Mouse (Mus musculus) limb, embryonic 14.5 days (tissue): ENCODE results near the gene A530032D15Rik. TPM values are rescaled to one million over a fixed set of nuclear protein-coding genes. Genes with fewer than 3 reads are reported as not detected.
"Not testable (repeated sequence)": the region's sequence is repeated elsewhere in the genome, so short reads cannot be mapped to it uniquely, and the experiment has no call there.

ENCODE experiments used
- ATAC-seq: fragments of 200-750 bp; cut with Nextera tagmentation; 2 replicates; pipeline ENCODE4 v1.8.0; 2017; ENCODE audit warnings: low read depth, moderate number of reproducible peaks, moderate TSS enrichment; ENCODE audit not compliant: low FRiP score
- DNase-seq: peaks from one replicate; pipeline ENCODE4 v3.0.0-alpha.2; 2015; ENCODE audit warnings: low spot score
- H3K27ac ChIP-seq: fragments of 300-500 bp; sonication (generic); replicated peaks from 2 replicates; pipeline ENCODE4 v1.5.1; 2014; ENCODE audit warnings: low read depth, mild to moderate bottlenecking, low read length, moderate library complexity, mixed read lengths
- H3K27me3 ChIP-seq: fragments of 300-500 bp; sonication (generic); 2 replicates; pipeline ENCODE4 v1.6.1; 2014; ENCODE audit warnings: low read length, mixed read lengths; ENCODE audit not compliant: control insufficient read depth, insufficient read depth
- H3K36me3 ChIP-seq: fragments of 300-500 bp; sonication (generic); 2 replicates; pipeline ENCODE4 v1.6.1; 2014; ENCODE audit warnings: mild to moderate bottlenecking, low read length, moderate library complexity, mixed read lengths; ENCODE audit not compliant: control insufficient read depth, insufficient read depth
- H3K4me1 ChIP-seq: fragments of 300-500 bp; sonication (generic); 2 replicates; pipeline ENCODE4 v1.6.1; 2014; ENCODE audit warnings: antibody characterized with exemption, low read length, mixed read lengths; ENCODE audit not compliant: control insufficient read depth, insufficient read depth
- H3K4me2 ChIP-seq: fragments of 300-500 bp; sonication (generic); replicated peaks from 2 replicates; pipeline ENCODE4 v1.6.1; 2014; ENCODE audit warnings: low read depth, mild to moderate bottlenecking, low read length, moderate library complexity; ENCODE audit not compliant: severe bottlenecking
- H3K4me3 ChIP-seq: fragments of 300-500 bp; sonication (generic); replicated peaks from 2 replicates; pipeline ENCODE4 v1.5.1; 2014; ENCODE audit warnings: low read length
- H3K9ac ChIP-seq: fragments of 300-500 bp; sonication (generic); 2 replicates; pipeline ENCODE4 v1.6.1; 2014; ENCODE audit warnings: mild to moderate bottlenecking, low read depth, low read length, moderate library complexity; ENCODE audit not compliant: severe bottlenecking
- H3K9me3 ChIP-seq: fragments of 300-500 bp; sonication (generic); 2 replicates; pipeline ENCODE4 v1.6.1; 2016; ENCODE audit warnings: low read length; ENCODE audit not compliant: control insufficient read depth
- WGBS: fragments of 180-500 bp; shearing (Covaris S2); extraction: QIAGEN DNeasy Blood & Tissue Kit; methylation state at CpG from one replicate; pipeline ENCODE4 v1.1.7; 2014; 5-methylcytosine and 5-hydroxymethylcytosine counted together
- polyA plus RNA-seq, 2 experiments: library from polyadenylated mRNA; depleted of rRNA in 1 of 2; stranded (reverse) in 1 of 2; unstranded in 1 of 2; fragments of >200 nt; fragmentation: Nextera tagmentation in 1 of 2; extraction: Ambion mirVana in 1 of 2; gene quantifications; 2 replicates each; pipeline versions ENCODE4 v1.2.1 to v1.2.3; 2012 to 2014

The A530032D15Rik gene
- polyA plus RNA-seq, 2 experiments = not detected

GRCm38 (mm10) chr1:85112889-85113288 is 3.2 kb upstream of the A530032D15Rik start:
- not testable (repeated sequence) for H3K9me3 ChIP-seq, ATAC-seq, H3K27me3 ChIP-seq, H3K9ac ChIP-seq, H3K27ac ChIP-seq, DNase-seq, H3K4me2 ChIP-seq, H3K36me3 ChIP-seq, H3K4me1 ChIP-seq, H3K4me3 ChIP-seq
- WGBS = 69% methylated on average over 2 of the region's 5 CpGs

- H3K4me1 ChIP-seq, H3K27ac ChIP-seq, H3K9ac ChIP-seq, H3K4me3 ChIP-seq, H3K36me3 ChIP-seq, H3K4me2 ChIP-seq, DNase-seq, ATAC-seq, H3K9me3 ChIP-seq, H3K27me3 ChIP-seq: not testable (repeated sequence)
- 84% methylated on average over 7 of the region's 7 CpGs for whole genome bisulfite sequencing
These were observed 2.6 kb upstream of the A530032D15Rik start for GRCm38 (mm10) chr1:85112266-85112665.

GRCm38 (mm10) chr1:85111572-85111971 is 1.9 kb upstream of the A530032D15Rik start:
- H3K4me1 ChIP-seq, ATAC-seq, H3K4me2 ChIP-seq, H3K36me3 ChIP-seq, H3K4me3 ChIP-seq, H3K27ac ChIP-seq, H3K9ac ChIP-seq, H3K9me3 ChIP-seq, DNase-seq, H3K27me3 ChIP-seq: not testable (repeated sequence)
- WGBS = 72% methylated on average over 9 of the region's 10 CpGs

- H3K9me3 ChIP-seq, H3K9ac ChIP-seq, H3K4me2 ChIP-seq, H3K4me3 ChIP-seq, H3K27ac ChIP-seq, DNase-seq, H3K4me1 ChIP-seq, H3K36me3 ChIP-seq, ATAC-seq, H3K27me3 ChIP-seq: not testable (repeated sequence)
- WGBS = 84% methylated on average over 2 of the region's 3 CpGs
These were observed 1.2 kb upstream of the A530032D15Rik start for GRCm38 (mm10) chr1:85110876-85111275.

GRCm38 (mm10) chr1:85106013-85106412 is 3.6 kb downstream of the A530032D15Rik start:
- H3K27me3 ChIP-seq, H3K27ac ChIP-seq, H3K36me3 ChIP-seq, ATAC-seq, H3K4me1 ChIP-seq, H3K4me3 ChIP-seq, DNase-seq, H3K9me3 ChIP-seq, H3K9ac ChIP-seq, H3K4me2 ChIP-seq: not testable (repeated sequence)
- WGBS = 73% methylated on average over 5 of the region's 6 CpGs

GRCm38 (mm10) chr1:85105336-85105735 is 4.3 kb downstream of the A530032D15Rik start:
- not testable (repeated sequence) for H3K9ac ChIP-seq, H3K4me2 ChIP-seq, H3K4me3 ChIP-seq, H3K9me3 ChIP-seq, H3K27me3 ChIP-seq, ATAC-seq, H3K36me3 ChIP-seq, DNase-seq, H3K4me1 ChIP-seq, H3K27ac ChIP-seq
- 73% methylated on average over 3 of the region's 4 CpGs for WGBS

- WGBS = 91% methylated on average over 4 of the region's 4 CpGs
- H3K4me2 ChIP-seq, H3K4me3 ChIP-seq, DNase-seq, ATAC-seq, H3K36me3 ChIP-seq, H3K9ac ChIP-seq, H3K4me1 ChIP-seq, H3K9me3 ChIP-seq, H3K27me3 ChIP-seq, H3K27ac ChIP-seq: not testable (repeated sequence)
These were observed 7.9 kb downstream of the A530032D15Rik start for GRCm38 (mm10) chr1:85101754-85102153.

- not testable (repeated sequence) for H3K4me2 ChIP-seq, H3K9me3 ChIP-seq, H3K4me3 ChIP-seq, H3K36me3 ChIP-seq, H3K27ac ChIP-seq, DNase-seq, H3K27me3 ChIP-seq, H3K4me1 ChIP-seq, H3K9ac ChIP-seq, ATAC-seq
- 69% methylated on average over 1 of the region's 1 CpGs for WGBS
These were observed 9.8 kb downstream of the A530032D15Rik start, which contains the start of gene Gm10553 for GRCm38 (mm10) chr1:85099864-85100263. Gene Gm10553, plus strand, starts transcription at chr1:85100164.
